Mouse (Mus musculus) large intestine, adult 2 months (tissue): ENCODE measurements around the gene Gpcpd1. TPM values are rescaled to one million over a fixed set of nuclear protein-coding genes. Genes with fewer than 3 reads are reported as not detected.

Experiments
- DNase-seq: peaks from one replicate; pipeline ENCODE4 v3.0.0-alpha.2; 2012; ENCODE audit warnings: low read depth, low spot score
- WGBS: fragments of 180-500 bp; shearing (Covaris S2); methylation state at CpG from one replicate; pipeline ENCODE4 v1.1.7; 2018; 5-methylcytosine and 5-hydroxymethylcytosine counted together
- polyA plus RNA-seq: library from polyadenylated mRNA; depleted of rRNA; stranded (reverse); fragments of >200 nt; gene quantifications from 2 replicates; pipeline ENCODE4 v1.2.3, GENCODE M21; 2012

Gpcpd1 gene
- polyA plus RNA-seq, 1 experiment = 6.7 TPM

DNA sequence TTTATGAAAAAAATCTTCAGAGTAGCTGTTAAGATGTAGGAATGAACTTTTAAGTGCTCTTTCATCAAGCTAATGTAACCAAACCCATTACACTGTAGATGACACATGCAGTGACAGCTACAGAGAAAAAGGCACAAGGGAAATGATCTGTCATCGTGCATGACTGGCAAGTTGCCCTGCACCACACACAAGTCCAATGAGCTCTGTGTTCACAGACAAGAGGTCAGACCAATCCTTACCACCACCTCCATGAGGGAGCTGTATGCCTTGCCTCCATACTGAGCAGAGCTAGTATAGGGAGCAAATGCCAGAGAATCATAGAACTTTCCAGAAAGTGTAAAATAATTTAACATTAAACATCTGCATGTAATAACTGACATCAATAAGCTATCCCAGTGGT is 59.7 kb downstream of the Gpcpd1 start:
- WGBS = 51% methylated on average over 1 of the region's 1 CpGs
- no peak for DNase-seq

DNA sequence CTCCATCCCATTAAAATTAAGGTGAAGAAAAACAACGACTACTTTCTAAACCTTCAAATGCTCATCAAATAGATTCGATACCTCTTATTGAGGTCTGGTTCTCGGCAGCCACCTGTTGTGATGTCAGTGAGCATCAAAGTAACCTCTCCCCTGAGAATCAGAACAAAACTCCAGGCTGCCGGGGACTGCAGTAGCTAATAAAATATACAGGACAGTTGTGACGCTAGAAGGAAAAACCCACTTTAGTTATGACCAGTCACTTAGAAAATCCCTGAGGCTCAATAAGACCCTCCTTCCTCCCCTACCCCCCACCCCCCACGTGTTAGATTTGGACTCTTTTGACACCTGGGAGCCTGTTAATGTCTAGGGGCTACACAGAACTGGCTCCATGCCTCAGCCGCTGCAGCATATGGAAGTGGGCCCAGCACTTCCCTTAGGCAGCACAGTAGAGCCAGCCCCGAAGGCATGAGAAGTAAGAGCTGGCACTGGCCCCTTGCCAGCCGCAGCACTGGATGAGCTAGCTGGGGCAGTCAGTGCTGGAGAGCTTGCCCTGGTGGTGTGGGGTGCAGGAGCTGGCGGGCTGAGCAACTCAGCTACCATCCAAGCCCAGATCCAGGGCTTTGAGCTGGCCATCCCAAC is 60.5 kb downstream of the Gpcpd1 start:
- no peak for DNase-seq
- 71% methylated on average over 10 of the region's 10 CpGs for WGBS

DNA sequence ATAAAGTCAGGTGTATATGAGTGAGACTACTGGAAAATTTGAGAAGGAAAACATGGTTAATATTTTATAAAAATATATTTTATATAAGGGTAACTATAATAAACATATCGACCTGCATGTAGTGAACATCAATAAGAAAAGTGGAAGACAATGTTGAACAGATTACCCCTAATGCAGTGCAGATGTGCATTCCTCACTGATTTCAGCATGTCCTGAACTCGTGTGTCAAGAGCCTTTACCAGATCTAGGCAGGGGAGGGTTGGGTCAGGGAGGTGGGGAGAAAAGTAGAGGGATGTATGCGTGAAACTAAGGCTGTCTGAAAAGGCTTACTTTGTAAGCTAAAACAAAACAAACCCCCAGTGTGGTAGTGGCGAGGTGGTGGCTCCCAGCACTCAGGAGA is 61.4 kb downstream of the Gpcpd1 start:
- WGBS = 68% methylated on average over 4 of the region's 4 CpGs
- no peak for DNase-seq

DNA sequence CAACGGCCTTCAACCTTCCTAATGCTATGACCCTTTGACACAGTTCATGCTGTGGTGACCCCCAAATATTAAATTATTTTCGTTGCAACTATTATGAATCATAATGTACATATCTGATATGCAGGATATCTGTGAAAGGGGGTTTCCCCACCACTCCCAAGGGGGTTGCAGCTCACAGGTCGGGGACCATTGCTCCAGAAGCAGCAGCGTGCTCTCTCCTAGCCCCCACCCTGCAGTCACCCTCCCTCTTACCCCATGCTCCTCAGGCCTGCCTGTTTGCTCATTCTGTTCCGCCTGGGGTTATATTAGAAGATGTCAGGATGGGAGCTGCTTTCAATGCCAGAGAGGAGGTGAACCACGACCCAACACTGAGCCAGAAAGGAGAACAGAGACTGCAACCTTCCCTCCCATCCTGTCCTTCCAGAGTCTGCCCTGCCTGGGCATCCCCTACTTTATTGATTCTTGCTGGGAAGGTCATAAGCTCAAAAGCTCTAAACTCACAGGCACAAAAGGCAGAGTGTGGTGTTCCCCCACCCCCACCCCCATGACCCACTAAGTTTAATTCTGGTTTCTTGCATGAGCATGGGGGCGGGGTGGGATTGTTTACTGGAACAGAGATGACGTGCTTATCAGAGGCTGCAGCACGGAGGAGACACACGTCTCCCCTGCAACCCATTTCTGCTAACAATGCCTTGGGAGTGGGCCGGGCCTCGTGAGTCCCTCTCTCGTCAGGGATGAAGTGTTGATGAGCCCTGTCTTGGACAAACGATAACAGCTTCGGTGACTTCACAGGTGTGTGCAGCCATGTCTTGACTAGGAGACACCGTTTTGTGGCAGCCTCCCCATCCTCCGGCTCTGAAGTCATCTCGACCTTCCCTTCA is 69.3 kb downstream of the Gpcpd1 start:
- no peak for DNase-seq
- 61% methylated on average over 18 of the region's 18 CpGs for WGBS

DNA sequence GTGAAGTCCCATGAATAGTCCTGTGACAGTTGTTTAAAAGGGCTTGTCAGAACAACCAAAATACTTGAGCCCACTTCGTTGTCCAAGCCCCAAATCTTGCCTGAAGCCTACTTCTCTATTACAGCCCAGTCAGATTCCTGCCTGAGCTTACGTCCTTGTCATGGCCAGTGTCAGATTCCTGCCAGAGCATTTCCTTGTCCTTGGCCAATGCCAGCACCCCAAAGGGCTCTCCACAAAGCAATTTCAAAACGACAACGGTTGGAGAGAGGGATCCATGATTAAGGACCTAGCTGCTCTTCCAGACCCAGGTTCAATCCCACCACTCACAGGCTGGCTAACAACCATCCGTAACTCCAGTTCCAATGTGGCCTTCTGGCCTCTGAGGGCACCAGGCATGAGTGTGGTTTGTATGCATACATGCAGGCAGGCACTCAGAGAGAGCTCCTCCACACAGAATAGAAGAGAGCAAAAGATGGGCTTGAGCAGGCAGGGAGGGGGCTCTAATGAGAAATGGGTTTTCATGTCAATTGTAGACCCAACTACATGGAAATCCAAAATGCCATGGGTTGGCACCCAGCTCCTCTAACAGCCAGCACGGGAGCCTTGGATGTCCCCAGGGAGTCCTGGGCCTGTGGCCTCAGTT is 70.2 kb downstream of the Gpcpd1 start:
- WGBS = 74% methylated on average over 6 of the region's 6 CpGs
- DNase-seq = no peak

DNA sequence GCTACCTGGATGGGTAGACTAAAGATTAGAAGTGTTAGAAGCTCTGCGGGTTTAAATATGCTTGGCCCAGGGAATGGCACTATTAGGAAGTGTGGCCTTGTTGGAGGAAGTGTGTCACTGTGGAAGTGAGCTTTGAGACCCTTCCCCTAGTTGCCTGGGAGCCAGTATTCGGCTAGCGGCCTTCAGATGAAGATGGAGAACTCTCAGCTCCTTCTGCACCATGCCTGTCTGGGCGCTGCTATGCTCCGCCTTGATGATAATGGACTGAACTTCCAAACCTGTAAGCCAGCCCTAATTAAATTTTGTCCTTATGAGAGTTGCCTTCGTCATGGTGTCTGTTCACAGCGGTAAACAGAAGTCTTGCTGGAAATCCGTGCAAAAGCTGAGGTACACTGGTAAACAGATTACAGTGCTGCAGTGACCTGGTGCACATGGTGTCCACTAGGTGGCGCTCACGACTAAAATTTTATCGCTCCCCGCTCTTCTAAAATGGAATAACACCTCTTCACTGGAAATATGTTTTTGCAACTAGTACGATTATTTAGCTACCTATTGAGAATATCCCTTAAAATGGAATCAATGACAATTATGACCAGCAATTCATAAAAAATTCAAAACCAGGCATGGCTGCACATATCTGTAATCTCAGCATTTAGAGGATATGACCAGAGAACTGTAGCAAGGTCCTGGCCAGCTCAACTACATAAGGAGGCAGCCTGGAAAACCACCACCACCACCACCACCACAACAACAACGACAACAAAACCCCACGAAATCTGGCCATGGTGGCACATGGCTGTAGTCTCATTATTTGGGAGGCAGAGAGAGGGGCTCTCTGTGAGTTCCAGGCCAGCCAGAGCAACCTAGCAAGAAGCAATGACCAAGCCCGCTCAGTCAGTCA is 71.1 kb downstream of the Gpcpd1 start:
- WGBS = 31% methylated on average over 16 of the region's 16 CpGs
- peak; percentile 44 for DNase-seq

DNA sequence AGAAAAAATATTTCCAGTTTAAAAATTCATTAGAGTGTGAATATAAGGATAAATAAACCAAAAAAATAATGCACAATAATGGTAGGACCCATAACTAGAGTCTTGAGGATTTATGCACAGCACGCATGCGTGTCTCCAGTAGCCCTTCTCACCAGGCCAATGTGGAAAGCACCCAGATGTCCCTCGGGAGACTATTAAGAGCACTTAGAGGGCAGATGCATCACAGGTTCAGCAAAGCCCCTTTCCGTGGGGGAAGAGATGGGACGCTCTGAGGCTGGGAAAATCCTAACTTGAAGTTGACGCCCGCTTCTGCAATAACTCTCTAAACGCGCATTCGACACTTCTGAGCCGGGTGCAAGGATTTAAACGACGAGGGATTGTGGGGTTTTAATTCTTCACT is 71.9 kb downstream of the Gpcpd1 start:
- WGBS = 84% methylated on average over 13 of the region's 13 CpGs

DNA sequence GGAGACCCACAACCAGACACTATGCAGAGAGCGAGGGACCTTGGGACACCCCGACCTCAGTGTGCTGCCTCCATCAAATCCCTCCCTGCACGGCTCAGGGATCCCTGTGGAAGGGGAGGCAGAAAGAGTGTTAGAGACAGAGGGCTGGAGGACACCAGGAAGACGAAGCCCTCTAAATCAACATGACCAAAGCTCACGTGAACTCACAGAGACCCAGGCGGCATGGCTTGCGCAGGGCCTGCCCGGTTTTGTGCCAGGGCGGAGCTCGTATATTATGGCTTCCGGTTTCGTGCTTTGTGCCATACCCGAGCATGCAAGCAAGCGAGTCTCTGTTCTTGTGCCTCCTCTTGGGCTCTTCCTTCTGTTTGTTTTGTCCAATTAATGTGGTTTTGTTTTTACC is 72.5 kb downstream of the Gpcpd1 start:
- 59% methylated on average over 14 of the region's 14 CpGs for WGBS

More for the DNA sequence above, 71.9 kb downstream of the Gpcpd1 start:
- no peak for DNase-seq

DNA sequence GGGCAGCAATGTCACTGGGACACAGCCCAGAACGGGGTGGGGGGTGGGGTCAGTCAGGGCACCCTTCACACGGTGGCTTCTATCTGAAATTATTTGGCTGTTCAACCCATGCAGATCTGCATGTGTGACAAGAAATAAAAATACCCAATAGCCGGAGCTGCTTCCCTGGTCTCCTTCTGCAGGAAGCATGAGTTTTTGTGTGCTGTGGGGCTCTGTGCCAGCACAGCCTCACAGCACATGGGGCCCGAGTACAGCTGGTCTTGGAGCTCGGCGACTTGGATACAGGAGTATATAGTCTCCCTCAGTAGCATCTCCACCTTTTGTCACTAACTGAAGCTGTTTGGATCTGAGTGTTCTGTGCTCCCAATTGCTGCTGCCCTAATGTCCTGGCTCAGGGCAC is 73.2 kb downstream of the Gpcpd1 start:
- 42% methylated on average over 6 of the region's 6 CpGs for WGBS
- DNase-seq = no peak

More for the DNA sequence above, 72.5 kb downstream of the Gpcpd1 start:
- no peak for DNase-seq

DNA sequence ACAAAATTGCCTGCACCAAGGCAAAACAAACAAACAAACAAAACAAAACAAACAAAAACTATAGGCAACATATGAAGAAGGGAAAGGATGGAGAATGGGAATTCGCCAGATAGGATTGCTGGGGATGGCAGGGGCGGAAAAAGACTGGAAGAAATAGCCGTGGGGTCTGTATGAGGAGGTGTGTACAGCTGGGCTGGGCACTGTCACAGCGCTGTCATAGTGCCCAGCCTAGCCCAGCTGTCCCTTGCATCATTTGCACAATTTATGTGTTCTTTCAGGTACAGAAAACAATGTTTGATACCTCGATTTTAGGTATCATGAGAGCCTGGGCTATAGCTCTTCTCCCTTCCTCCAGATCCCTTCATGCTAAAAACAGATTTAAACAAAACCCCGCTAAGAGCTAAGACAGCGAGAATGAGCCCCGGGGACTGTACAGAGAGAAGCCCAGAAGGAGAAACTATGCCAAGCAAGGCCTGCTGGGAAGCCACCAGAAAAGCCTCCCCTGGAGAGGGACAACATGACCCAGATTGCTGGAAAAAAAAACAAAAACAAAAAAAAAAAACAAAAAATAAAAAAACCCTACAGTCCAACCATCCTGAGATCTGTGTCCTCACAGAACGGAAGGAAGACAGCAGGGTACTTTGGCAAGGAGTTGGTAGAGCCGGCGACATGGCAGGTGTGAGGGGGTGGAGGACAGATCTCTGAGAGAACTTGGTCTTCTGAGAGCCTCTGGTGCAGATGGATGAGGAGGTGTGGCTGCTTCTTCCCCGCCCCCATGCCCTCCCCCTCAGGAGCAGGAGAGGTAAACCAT is 74.0 kb downstream of the Gpcpd1 start:
- WGBS = 58% methylated on average over 12 of the region's 12 CpGs
- DNase-seq = no peak

DNA sequence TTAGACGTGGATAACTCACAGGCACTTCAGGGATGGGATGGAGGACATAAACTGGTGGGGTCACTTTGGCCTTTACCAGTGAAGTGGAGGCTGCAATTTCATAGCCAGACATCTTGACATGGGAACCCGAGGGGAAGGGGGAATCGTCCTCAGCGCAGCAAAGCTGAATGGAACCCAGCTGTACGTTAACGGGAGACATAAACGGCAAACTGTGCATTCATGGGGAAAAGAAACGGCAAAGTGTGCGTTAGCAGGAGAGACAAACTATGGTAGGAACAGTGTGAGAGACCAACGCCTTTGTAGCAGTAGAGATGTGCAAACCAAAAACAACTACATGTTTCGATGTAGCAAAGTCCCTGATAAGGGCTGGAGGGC is 74.6 kb downstream of the Gpcpd1 start:
- 59% methylated on average over 11 of the region's 11 CpGs for WGBS
- DNase-seq = no peak

DNA sequence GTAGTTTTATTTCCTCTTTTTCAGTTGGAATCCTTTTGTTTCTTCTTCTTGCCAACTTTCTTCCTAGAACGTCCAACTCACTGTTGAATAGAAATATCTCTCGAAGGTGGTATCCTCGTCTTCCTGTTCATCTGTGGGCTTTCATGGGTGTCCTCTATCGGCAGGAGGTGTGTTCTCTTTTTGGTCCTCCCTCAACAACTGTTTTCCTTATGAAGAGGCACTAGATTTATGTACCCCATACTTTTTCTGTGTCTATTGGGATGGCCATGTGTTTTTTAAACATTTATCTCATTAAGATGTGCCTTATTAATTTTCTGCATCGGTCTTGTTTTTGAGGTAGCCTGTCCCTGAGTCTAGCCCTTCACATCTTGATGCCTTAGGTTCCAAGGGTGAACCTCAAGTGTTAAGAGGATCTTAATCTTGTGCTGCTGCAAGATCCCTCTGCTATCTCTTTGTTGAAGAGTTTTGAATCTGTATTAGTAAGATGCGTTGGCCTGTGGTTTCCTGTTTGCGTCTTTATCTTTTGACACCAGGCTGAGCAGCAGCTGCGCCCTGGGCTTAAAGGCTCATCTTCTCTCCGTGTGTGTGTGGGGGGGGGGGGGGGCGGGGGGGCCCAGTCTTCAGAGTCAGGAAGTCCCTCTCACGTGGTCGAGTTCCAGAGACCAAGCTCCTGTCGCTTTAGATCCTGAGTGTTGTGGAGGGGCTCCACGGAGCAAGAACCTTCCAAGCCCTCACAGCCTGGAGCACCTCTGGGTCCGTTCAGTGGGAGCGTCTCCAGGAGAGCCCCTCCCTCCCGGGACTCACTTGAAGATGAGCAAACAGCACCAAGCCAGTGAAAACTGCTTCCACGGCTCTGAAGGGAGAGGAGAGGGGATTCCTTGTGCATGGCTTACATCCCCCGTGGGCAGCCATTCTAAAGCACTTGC is 75.2 kb downstream of the Gpcpd1 start:
- WGBS = 33% methylated on average over 19 of the region's 19 CpGs
- no peak for DNase-seq

DNA sequence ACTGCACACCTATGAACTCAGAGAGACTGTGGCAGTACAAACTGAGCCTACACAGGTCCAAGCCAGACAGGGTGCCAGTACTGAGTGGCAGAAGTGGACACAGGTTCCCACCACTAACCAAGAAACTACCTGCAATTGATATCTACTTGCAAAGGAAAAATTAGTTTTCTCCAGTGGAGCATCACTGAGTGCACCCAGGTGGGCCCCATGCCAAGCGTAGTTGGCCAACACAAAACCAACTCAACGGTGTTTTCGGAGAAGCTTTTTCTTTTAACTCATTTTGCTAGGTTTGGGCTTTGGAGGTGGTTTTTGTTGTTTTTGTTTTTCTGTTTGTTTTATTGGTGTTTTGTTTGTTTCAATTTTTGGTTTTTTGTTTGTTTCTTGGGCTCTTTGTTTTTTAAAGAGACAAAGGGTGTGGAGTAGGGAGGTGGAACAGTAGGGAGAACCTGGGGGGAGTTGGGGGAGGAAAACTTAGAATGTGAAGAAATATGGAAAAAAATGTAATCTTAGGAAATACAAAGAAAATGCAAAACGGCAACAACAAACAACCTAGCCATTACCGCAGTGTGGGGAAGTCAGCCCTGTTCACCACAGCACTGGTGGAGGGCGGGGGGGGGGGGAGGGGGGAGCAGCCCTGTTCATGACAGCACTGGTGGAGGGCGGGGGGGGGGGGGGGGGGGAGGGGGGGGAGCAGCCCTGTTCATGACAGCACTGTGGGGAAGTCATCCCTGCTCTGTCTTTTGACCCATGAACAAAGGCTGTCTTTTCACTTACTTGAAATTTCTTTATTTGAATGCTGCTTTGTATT is 76.3 kb downstream of the Gpcpd1 start:
- no peak for DNase-seq

DNA sequence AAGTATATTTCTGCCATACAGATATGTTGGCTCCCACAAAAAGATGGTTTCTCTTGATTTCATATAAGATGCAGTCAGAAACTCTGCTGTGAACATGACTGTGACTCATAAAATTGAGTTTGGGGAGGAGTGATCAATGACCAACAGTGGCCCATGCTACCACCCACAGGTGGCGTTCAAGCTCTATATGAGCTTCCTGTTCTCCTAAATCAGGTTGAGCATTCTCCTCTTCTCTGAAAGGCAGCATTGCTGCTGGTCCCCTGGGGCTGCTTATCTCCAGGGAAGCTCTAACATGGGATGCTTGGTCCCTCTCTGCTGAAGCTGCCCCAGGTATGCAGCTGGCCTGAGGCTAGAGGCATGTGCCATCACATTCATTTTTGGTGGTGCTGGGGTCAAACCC is 77.8 kb downstream of the Gpcpd1 start:
- 73% methylated on average over 1 of the region's 1 CpGs for WGBS
- no peak for DNase-seq

More for the DNA sequence above, 76.3 kb downstream of the Gpcpd1 start:
- WGBS = 80% methylated on average over 5 of the region's 7 CpGs

DNA sequence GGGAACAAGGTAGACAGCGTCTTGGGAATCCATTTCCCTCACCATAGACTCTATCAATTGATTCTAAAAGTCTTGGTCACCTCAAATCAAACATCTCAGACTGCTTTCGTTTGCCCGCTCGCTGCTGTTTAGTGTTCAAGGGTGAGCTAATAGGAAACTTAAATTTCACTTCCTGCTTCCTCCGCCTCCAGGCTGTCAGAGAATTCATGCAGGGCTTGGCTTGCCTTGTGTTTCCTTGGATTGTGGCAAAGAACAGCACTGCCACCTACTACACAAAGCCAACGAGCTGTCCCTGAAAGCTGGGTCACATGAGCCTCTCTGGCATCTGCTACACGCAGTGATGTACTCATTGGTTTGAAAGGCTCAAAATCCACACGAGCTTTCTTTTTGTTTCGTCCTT is 78.3 kb downstream of the Gpcpd1 start:
- DNase-seq = no peak
- WGBS = 67% methylated on average over 9 of the region's 9 CpGs

DNA sequence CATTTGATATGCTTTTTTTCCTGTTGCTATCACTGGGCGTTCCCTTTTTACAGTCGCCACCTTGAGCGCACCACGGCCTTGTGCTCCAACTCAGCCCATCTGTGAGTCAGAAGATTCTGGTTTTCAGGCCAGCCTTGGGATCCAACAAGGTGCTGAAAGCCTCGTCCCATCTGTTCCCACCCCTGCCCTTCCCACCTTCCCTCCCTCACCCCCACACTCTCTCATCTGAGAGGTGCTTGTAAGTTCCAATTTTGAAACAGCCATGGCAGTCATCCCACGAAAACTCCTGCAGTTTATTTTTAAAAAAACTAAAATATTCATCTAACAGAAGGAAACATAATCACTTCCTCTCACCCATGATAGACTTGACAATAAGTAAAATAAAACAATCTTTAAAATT is 80.0 kb downstream of the Gpcpd1 start:
- 41% methylated on average over 6 of the region's 6 CpGs for WGBS
- no peak for DNase-seq

DNA sequence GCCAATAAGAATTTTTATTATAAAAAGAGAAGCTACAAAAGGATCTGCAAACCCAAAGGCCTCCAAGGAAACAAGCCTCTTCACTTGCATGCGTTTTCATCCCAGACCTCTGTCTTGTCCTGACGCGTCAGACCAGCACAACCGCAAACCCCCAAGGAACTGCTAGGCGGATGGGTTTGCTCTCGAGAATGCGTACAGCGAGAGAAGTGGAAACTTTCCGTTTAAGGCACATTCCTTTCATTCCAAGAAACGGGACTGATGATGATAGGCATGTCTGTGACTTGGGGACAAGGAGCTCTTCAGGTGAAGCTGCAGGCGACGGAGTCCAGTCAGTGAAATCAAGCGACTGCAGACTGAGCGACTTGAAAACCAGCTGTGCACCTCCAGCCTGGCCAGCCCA is 80.4 kb downstream of the Gpcpd1 start:
- 33% methylated on average over 14 of the region's 14 CpGs for WGBS
- DNase-seq = no peak
